Mouse (Mus musculus) frontal cortex, postnatal 25 days (tissue): Measurements from ENCODE around the gene Ninl.
A peak's percentile ranks its signal among the peaks of the same experiment; 100 is the strongest.

Source experiments
- DNase-seq, 2 experiments: peaks; one replicate each; pipeline ENCODE4 v3.0.0; 2022; ENCODE audit warnings: low spot score in 2 of 2

Gene Ninl

DNA sequence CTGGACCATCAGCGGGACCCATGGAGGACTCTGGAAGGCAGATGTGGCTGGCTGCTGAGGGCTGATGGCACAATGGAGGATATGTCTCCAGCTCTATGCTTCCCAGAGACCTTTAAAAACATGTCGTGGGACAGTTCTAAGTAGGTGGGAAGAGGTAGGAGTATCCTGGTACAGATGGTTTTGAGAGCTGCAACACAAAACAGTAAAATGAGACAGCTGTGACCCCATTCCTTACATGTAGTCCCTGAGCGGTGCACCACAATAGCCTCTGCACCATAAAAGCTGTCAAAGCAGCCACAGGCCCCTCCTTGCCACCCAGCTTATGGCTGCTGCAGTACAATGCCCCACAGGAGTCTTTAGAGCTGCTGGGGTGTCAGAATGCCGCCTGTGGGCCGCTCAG, 41.6 kb downstream of the Ninl start:
- DNase-seq: no peak

GRCm38 (mm10) chr2:150995324-150995723, 43.9 kb downstream of the Ninl start:
- no peak for DNase-seq

- no peak for DNase-seq
These were observed 48.1 kb downstream of the Ninl start for GRCm38 (mm10) chr2:150991050-150991449.

- DNase-seq: no peak
These were observed 48.7 kb downstream of the Ninl start for GRCm38 (mm10) chr2:150990506-150990905.

- no peak for DNase-seq
These were observed 53.8 kb downstream of the Ninl start for GRCm38 (mm10) chr2:150985359-150985758.

DNA sequence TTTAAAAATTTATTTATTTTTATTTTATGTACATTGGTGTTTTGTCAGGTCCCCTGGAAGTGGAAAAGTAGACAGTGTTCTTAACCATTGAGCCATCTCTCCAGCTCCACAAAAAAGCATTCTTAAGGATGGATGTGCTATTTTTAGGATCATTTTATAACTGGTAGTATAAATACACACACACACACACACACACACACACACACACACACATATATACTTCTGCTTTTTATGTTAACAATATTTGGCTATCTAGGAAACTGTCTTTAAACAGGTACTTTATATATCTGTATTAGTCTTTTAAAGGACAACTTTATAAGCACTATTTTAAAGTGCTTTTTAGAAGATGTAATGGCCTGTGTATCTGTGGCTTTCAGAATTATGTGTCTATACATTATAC, 57.1 kb downstream of the Ninl start:
- DNase-seq: no peak

- DNase-seq: no peak
These were observed 57.7 kb downstream of the Ninl start for GRCm38 (mm10) chr2:150981524-150981923.

DNA sequence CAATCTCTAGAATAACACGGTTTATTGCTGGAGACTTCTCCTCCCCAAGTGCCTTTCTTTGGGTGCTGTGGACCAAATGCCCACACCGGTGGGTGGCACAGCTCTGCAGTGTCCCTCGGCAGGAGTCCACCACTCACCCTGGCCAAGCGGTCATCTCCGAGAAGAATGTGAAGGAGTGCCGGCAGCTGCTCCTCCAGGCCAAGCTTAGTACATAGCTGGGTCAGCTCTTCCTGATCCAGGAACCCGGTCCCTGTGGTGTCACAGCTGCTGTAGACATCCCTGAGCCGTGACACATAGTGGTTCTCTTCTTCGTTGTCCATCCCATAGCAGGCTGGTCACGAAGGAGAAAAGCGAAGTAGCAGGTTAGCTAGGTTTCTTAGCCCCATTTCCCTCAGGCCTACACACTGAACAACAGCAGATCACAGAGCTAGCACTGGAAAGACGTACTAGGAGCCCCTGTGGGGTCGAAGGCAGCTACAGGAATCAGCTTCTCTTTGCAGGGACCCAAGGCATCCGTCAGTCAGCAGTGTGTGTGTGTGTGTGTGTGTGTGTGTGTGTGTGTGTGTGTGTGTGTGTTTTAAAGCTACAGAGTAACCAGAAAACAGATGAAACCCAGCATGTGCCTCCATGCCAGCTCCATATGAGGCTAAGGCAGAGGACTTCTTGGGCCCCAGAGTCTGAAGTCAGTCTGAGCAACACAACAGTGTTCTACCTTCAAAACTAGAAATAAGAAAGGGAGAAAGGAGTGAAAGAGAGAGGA, 59.1 kb downstream of the Ninl start:
- DNase-seq: no peak

GRCm38 (mm10) chr2:150978791-150979190, 60.4 kb downstream of the Ninl start:
- no peak for DNase-seq

DNA sequence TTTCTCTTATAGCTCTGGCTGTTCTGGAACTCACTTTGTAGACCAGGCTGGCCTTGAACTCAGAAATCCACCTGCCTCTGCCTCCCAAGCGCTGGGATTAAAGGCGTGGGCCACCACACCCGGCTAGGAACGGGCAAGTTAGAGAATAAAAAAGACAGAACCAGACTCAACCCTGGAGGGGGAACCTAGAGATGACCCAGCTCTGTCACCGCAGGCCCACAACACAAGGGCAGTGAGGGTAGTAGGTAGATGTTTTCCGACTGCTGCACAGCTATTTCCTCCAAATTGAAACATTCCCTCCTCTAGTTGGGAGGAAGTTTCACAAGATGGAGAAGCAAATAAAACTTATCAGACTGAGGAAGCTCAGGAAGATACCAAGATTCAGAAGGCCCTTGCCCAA, 61.5 kb downstream of the Ninl start:
- DNase-seq: no peak

- DNase-seq: no peak
These were observed 62.3 kb downstream of the Ninl start for GRCm38 (mm10) chr2:150976871-150977270.

DNA sequence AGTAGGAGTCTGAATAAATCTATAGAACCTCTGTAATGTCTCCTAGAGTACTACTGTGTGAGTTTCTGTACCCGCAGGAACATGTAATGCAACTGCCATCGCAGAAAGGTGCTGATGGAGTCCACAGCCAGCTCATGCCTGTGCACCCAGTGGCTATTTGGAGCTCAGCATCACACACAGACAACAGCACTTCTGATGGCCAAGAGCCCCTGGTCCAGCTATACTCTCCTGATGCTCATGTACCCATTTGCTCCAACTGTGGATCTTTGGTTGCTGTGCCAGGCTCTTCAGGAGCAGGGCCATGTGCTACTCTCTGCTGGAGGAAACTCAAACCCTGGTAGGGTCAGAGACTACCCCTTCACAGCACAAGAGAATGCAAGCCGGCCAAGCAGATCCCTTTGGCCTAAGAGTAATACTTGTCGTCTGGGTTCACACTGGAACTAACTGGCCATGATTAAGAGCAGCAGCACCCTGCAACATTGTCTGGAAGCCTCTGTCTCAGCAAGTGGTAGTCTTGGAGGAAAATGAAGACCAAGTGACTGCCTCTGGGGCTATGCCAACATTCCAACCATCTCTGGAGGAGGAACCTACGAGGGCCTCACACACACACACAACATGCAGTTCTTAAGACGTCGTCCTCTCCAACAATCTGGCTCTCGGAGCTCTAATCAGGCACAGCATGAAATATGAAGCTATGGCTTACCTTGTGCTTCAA, 65.6 kb downstream of the Ninl start:
- no peak for DNase-seq

DNA sequence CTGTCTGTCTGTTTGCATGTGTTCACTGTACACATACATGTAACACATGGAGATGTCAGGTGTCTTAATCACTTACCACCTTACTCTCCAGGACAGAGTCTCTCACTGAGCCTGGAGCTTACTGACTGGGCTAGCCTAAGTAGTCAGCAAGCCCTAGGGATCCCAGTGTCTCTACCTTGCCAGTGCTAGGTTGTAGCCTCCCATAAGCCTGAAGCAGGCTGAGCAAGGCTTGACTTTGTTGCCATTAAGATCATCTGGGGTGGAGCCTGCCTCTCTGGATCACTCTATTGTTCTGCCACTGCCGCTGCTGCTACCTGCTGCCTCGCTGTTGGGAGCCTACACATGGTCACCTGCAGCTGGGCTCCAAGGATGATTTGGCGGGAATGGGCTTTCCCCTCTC, 66.5 kb downstream of the Ninl start:
- DNase-seq: no peak

- no peak for DNase-seq
These were observed 67.3 kb downstream of the Ninl start for GRCm38 (mm10) chr2:150971856-150972255.

DNA sequence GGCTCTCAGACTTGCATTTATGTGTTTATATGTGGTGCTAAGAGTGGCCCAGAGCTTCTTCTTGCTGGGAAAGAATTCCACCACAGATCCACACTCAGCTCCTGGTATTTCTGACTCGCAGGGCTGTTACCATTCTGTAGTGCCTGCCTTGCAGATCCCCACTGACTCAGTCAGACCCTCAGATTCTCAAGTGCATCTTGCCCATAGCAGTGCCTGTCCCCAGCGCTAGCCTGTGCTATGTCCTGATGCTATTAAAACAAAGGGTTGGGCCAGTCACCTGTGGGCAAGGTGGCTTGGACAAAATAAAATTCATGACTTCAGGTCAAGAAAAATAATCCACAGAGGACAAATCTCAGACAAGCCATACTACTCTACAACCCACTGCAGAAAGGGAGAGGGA, 70.0 kb downstream of the Ninl start:
- DNase-seq: no peak

DNA sequence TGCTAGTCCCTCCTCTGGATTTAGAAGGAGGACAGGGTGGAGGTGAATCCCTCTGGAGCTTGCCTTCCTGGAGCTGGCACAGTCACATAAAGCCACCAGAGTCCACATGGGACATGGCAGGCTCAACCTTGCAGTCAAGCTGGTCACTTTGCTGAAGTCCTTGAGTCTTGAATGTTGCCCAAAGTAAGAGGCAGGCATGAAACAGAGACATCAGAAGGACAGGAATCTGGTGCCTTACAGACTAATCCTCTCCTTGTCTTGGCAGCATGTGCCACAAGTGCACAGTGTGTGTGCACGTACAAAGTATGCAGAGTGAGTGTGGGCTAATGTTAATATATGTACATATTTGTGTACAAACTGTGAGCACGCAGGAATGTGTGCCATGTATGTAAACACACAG, 71.7 kb downstream of the Ninl start:
- DNase-seq: no peak

GRCm38 (mm10) chr2:150965951-150966350, 73.2 kb downstream of the Ninl start:
- DNase-seq: no peak

- DNase-seq: no peak
These were observed 74.5 kb downstream of the Ninl start for GRCm38 (mm10) chr2:150964641-150965040.

- DNase-seq: no peak
These were observed 75.9 kb downstream of the Ninl start for GRCm38 (mm10) chr2:150963246-150963645.

GRCm38 (mm10) chr2:150959521-150959920, 79.7 kb downstream of the Ninl start:
- DNase-seq: peak; percentile 7 to 12

DNA sequence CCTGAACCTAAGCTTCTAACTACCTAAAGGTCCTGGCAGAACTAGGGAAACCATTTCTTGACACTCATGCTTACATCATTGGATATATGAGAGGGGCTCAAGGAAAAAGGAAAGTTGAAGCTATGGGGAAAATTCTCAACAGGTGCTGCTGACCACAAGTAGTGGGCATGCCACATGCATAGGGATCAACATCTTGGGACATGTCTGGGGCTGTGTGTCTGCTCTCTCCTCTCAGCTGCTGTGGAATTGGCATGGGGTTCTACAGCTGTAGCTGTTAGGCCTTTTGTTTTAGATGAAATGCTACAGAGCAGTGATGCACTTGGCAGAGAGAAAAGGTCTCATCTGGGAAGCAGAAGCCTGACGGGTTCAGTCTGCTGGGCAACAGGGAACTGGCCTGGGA, 83.3 kb downstream of the Ninl start:
- no peak for DNase-seq

- no peak for DNase-seq
These were observed 88.0 kb downstream of the Ninl start for GRCm38 (mm10) chr2:150951201-150951600.

GRCm38 (mm10) chr2:150950056-150950455, 89.1 kb downstream of the Ninl start:
- DNase-seq: no peak
